Mouse (Mus musculus) heart, embryonic 14.5 days (tissue): ENCODE data around the gene Arhgef5. TPM values are rescaled to one million over a fixed set of nuclear protein-coding genes. Genes with fewer than 3 reads are reported as not detected.
"Not testable (repeated sequence)": the region's sequence is repeated elsewhere in the genome, so short reads cannot be mapped to it uniquely, and the experiment has no call there.

ENCODE experiments used
- ATAC-seq: fragments of 200-750 bp; cut with Nextera tagmentation; 2 replicates; pipeline ENCODE4 v1.8.0; 2017; ENCODE audit warnings: low read depth, moderate TSS enrichment; ENCODE audit not compliant: insufficient number of reproducible peaks, insufficient read depth, low FRiP score
- H3K27ac ChIP-seq, 2 experiments: fragments of 200-500 bp in 1 of 2; fragments of 300-500 bp in 1 of 2; sonication (generic) in 1 of 2; replicated peaks in 1 of 2; 2 replicates each; pipeline ENCODE4 v1.5.1; 2012 to 2014; ENCODE audit warnings: low read depth in 2 of 2, low read length in 2 of 2, control low read depth in 1 of 2, mild to moderate bottlenecking in 1 of 2, mixed read lengths in 1 of 2; ENCODE audit not compliant: control insufficient read depth in 1 of 2, insufficient read depth in 1 of 2
- H3K27me3 ChIP-seq: fragments of 300-500 bp; sonication (generic); 2 replicates; pipeline ENCODE4 v1.6.1; 2014; ENCODE audit warnings: mild to moderate bottlenecking, low read length, control low read depth; ENCODE audit not compliant: control insufficient read depth, insufficient read depth
- H3K36me3 ChIP-seq: fragments of 300-500 bp; sonication (generic); 2 replicates; pipeline ENCODE4 v1.6.1; 2014; ENCODE audit warnings: mild to moderate bottlenecking, control low read depth, low read length, mixed read lengths; ENCODE audit not compliant: control insufficient read depth, insufficient read depth
- H3K4me1 ChIP-seq, 2 experiments: fragments of 200-500 bp in 1 of 2; fragments of 300-500 bp in 1 of 2; sonication (generic) in 1 of 2; 2 replicates each; pipeline ENCODE4 v1.6.1; 2012 to 2014; ENCODE audit warnings: low read length in 2 of 2, control low read depth in 1 of 2, mixed read lengths in 1 of 2; ENCODE audit not compliant: control insufficient read depth in 2 of 2, insufficient read depth in 2 of 2
- H3K4me2 ChIP-seq: fragments of 300-500 bp; sonication (generic); 2 replicates; pipeline ENCODE4 v1.6.1; 2014; ENCODE audit warnings: mild to moderate bottlenecking, low read length
- H3K4me3 ChIP-seq, 2 experiments: fragments of 200-500 bp in 1 of 2; fragments of 300-500 bp in 1 of 2; sonication (generic) in 1 of 2; 2 replicates each; pipeline ENCODE4 v1.5.1; 2012 to 2014; ENCODE audit warnings: low read length in 2 of 2, mild to moderate bottlenecking in 2 of 2, control low read depth in 1 of 2, low read depth in 1 of 2, moderate library complexity in 1 of 2; ENCODE audit not compliant: control insufficient read depth in 1 of 2, insufficient read depth in 1 of 2
- H3K9ac ChIP-seq: fragments of 300-500 bp; sonication (generic); 2 replicates; pipeline ENCODE4 v1.6.1; 2014; ENCODE audit warnings: mild to moderate bottlenecking, low read length
- H3K9me3 ChIP-seq: fragments of 300-500 bp; sonication (generic); 2 replicates; pipeline ENCODE4 v1.6.1; 2016; ENCODE audit warnings: low read length, control low read depth; ENCODE audit not compliant: control insufficient read depth
- WGBS: fragments of 180-500 bp; shearing (Covaris S2); extraction: QIAGEN DNeasy Blood & Tissue Kit; methylation state at CpG from one replicate; pipeline ENCODE4 v1.1.7; 2014; 5-methylcytosine and 5-hydroxymethylcytosine counted together
- polyA plus RNA-seq: library from polyadenylated mRNA; unstranded; fragments of >200 nt; fragmentation: Nextera tagmentation; extraction: Ambion mirVana; gene quantifications from 2 replicates; pipeline ENCODE4 v1.2.1, GENCODE M21; 2014

The Arhgef5 gene
- polyA plus RNA-seq: 6.9 and 7.1 TPM in 2 replicates

GRCm38 (mm10) chr6:43265363-43266041, at the start of gene Arhgef5:
TSS of gene Arhgef5 (plus strand) at chr6:43265582.
- Histone ChIP-seq H3K4me2 (peak within 1 kb of the TSS; percentile 81), H3K9ac (peak within 1 kb of the TSS; percentile 83), H3K9me3 (no peaks in the 10 kb centered on the region), H3K4me1 (no peaks in the 10 kb centered on the region; a peak in 2 of 4 replicates), H3K27me3 (no peaks in the 10 kb centered on the region), H3K36me3 (no peaks in the 10 kb centered on the region), H3K27ac (peak within 1 kb of the TSS; percentile 63 to 78), H3K4me3 (peak within 1 kb of the TSS; percentile 75 to 80)
- peak; percentile 49 for ATAC-seq
- WGBS: 0% methylated on average over 37 of the region's 48 CpGs

DNA sequence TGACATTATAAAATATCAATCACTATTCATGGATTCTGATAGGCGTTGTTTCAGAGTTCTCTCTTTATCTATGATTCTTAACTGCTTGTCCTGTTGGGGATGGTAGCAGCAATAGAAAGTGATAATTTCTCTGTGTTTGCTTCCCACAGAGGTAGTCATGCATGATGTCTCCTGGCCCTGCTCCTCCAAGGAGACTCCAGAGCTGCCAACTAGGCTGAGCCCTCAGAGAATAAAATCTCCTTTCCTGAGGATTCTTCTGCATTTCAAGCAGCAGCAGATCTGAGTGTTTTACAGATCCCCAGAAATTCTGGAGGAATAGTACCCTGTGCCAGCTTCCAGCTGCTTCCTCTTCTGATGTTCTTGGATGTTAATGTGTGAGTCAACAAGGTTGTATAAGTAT, 34.1 kb upstream of the Arhgef5 start, which contains the start of gene Olfr47:
TSS of gene Olfr47 (plus strand) at position 275 of the 400 bp plus-strand sequence.
- not testable (repeated sequence) for H3K4me3 ChIP-seq, ATAC-seq, H3K9ac ChIP-seq, H3K36me3 ChIP-seq, H3K9me3 ChIP-seq, H3K27ac ChIP-seq, H3K27me3 ChIP-seq, H3K4me1 ChIP-seq, H3K4me2 ChIP-seq
- WGBS: 65% methylated on average over 1 of the region's 1 CpGs

DNA sequence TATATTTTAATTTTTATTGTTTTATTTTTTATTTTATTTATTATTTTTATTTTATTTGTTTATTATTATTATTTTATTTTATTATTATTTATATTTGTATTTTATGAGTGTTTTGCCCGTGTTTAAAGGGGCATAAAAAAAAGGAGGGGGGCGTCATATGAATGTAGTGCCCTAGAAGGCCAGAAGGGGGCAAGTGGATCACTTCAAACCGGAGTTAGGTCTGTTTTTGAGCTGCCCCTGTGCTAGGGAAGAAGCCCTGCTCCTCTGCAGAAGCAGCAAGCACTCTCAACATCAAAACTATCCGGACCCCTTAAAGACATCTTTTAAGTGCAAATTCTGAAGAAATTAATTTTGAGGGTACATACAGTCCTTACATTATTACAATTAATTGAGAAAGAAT, 23.3 kb upstream of the Arhgef5 start:
- no peak for ATAC-seq
- H3K4me3 ChIP-seq: no peak overlapping the region
- no peaks in the 10 kb centered on the region for H3K27me3 ChIP-seq
- no peaks in the 10 kb centered on the region for H3K36me3 ChIP-seq
- no peak overlapping the region for H3K9ac ChIP-seq
- no peak overlapping the region for H3K4me2 ChIP-seq
- 10% methylated on average over 4 of the region's 4 CpGs for WGBS
- H3K27ac ChIP-seq: no peak overlapping the region
- no peaks in the 10 kb centered on the region for H3K9me3 ChIP-seq
- no peaks in the 10 kb centered on the region for H3K4me1 ChIP-seq

- Histone ChIP-seq H3K36me3 (no peaks in the 10 kb centered on the region), H3K9me3 (no peaks in the 10 kb centered on the region), H3K27me3 (no peaks in the 10 kb centered on the region), H3K4me1 (no peaks in the 10 kb centered on the region), H3K4me3 (no peak overlapping the region), H3K4me2 (no peak overlapping the region), H3K9ac (no peak overlapping the region), H3K27ac (no peak overlapping the region)
- ATAC-seq: no peak
- 57% methylated on average over 3 of the region's 3 CpGs for WGBS
These were observed 18.0 kb upstream of the Arhgef5 start for GRCm38 (mm10) chr6:43247396-43247795.

DNA sequence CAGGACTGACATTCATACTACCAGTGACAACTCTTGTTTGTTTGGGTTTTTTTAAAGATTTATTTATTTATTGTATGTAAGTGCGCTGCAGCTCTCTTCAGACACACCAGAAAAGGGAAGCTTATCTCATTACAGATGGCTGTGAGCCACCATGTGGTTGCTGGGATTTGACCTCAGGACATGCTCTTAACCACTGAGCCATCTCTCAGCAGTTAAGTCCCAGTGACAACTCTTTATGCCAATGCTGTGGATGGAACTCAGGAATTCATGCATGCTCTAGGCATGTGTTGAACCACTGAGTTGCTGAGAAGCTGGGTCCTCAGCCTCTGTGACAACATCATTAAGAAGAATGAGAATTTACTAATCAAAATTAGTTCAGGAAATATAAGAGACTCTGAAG, 12.4 kb upstream of the Arhgef5 start:
- Histone ChIP-seq H3K9me3 (no peaks in the 10 kb centered on the region), H3K4me1 (no peaks in the 10 kb centered on the region), H3K27me3 (no peaks in the 10 kb centered on the region), H3K4me3 (no peak overlapping the region), H3K9ac (no peak overlapping the region), H3K27ac (no peak overlapping the region), H3K36me3 (no peaks in the 10 kb centered on the region), H3K4me2 (no peak overlapping the region)
- WGBS: 65% methylated on average over 1 of the region's 1 CpGs
- no peak for ATAC-seq

GRCm38 (mm10) chr6:43254193-43254926, 11.0 kb upstream of the Arhgef5 start:
- Histone ChIP-seq H3K36me3 (no peaks in the 10 kb centered on the region), H3K9ac (no peak overlapping the region), H3K27ac (no peak overlapping the region), H3K27me3 (no peaks in the 10 kb centered on the region), H3K4me2 (no peak overlapping the region), H3K4me3 (no peak overlapping the region), H3K9me3 (no peaks in the 10 kb centered on the region), H3K4me1 (no peaks in the 10 kb centered on the region)
- WGBS: 56% methylated on average over 7 of the region's 7 CpGs
- ATAC-seq: no peak

- no peak overlapping the region for H3K4me3 ChIP-seq
- H3K4me2 ChIP-seq: no peak overlapping the region
- H3K36me3 ChIP-seq: no peaks in the 10 kb centered on the region
- H3K9me3 ChIP-seq: no peaks in the 10 kb centered on the region
- WGBS: 56% methylated on average over 2 of the region's 2 CpGs
- H3K9ac ChIP-seq: no peak overlapping the region
- ATAC-seq: no peak
- no peaks in the 10 kb centered on the region for H3K27me3 ChIP-seq
- no peaks in the 10 kb centered on the region; a peak in 1 of 4 replicates for H3K4me1 ChIP-seq
- H3K27ac ChIP-seq: no peak overlapping the region
These were observed 4.6 kb upstream of the Arhgef5 start for GRCm38 (mm10) chr6:43260756-43261155.
